Mouse (Mus musculus) left cerebral cortex, adult 18-20 months (tissue): ENCODE results near the gene Selp. TPM values are rescaled to one million over a fixed set of nuclear protein-coding genes. Genes with fewer than 3 reads are reported as not detected.

ENCODE experiments used
- DNase-seq, 2 experiments: peaks; one replicate each; pipeline ENCODE4 v3.0.0; 2021 to 2022; ENCODE audit warnings: low spot score in 2 of 2, mixed read lengths in 1 of 2
- total RNA-seq, 2 experiments: library from RNA; stranded (reverse); gene quantifications; 2 replicates each; pipeline ENCODE4 v1.2.3; 2021

The Selp gene
- total RNA-seq, 2 experiments from 2014 or later = not detected

DNA sequence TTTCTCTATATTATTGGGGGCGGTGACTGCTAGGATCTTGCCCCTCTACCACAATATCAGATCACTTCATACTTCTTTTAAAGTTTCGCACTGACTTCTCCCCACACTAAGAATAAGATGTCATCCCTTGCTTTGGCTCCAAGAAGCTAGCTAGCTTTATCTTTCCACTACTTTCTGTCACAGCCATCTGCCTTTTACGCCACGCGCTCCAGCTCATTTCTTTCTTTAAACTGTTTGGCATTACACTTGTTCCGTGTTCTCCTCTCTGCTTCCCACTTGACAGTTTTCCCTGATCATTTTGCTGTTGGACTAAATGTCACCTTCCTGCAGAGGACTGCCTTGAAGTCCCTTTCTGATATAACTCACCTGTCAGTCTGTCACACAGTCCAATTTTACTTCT lies 2.8 kb downstream of the Selp start:
- no peak for DNase-seq

DNA sequence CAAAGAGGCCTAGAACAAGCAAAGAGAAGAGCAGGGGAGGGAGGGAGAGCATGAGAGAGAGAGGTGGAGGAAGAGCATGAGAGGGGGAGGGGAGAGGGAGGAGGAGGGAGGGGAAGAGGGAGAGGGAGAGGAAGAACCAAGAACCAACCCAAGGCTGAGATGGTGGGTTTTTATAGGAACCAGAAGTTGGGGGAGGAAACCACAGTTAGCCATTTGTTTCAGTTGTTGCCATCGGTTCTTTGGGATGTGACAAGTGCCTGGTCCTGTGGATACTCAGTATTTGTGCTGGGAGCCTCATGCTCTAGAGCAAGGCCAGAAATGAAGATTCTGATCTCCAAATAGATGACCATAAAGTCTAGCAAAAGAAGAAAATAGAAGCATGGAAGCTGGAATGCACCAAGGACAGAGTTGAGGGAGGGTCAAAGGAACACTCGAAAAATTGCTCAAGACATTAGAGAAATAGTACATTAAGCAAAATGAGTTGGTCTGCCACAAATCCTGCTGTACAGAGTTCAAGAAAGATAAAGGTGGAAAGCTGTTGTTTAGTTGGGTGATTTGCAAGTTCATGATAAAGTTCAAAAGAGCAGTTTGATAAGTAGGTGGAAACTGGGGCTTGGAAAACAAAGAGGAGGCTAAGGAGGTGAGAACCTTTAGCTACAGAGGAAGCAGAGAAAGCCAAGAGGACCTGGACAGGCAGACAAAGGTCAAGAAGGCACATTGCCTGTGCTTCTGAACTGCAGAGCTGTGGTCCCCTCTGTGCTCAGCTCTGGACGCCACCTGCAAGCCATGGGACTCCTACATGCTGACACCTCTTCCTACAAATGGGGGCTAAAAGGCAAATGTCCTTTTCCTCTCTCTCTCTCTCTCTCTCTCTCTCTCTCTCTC lies 5.1 kb downstream of the Selp start:
- no peak for DNase-seq

DNA sequence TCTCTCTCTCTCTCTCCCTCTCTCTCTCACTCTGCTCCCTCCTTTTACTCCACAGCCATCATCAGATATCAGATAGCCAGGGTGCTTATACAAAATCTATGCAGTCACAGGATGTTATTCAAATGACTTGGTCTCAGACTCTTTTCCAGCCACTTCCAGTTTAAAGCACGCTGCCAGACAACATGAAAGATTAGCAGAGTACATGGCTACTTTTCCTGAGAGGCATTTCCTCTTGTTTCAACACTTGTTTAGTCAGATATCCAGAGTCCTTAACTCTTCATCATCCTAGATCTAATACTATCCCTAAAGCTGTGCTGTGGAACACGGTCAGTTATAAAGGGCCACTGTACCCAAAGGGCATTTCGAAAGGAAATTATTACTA lies 5.7 kb downstream of the Selp start:
- DNase-seq = no peak

DNA sequence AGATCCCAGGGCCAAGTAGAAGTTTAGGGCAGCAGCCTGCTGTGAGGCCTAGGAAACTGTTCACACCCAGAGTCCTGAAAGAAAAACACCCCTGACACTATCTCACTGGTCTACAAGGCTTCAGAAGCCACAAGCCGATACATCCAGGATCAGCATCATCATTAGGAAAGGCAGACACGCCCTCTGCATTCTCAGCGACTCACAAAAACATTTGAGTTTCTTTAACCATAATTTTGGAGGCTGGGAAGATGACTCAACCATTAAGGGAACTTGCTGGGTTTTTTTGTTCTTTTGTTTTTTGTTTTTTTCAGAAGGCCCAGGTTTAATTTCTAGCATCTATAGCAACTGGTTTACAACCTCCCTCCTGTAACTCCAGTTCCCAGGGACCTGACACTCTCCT lies 8.8 kb downstream of the Selp start:
- DNase-seq = no peak

DNA sequence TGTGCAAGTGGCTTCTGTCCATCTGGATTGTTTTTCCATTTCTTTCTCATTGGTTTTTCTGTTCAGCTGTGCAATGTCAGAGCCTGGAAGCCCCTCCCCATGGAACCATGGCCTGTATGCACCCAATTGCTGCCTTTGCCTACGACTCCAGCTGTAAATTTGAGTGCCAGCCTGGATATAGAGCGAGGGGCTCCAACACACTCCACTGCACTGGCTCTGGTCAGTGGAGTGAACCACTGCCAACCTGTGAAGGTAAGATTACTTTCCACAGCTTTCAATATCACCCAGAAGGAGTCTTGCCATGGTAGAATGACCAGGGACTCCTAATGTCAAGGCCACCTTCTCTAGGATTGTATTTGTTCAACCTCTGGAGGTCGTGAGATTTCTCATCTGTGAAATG lies 14.9 kb downstream of the Selp start:
- no peak for DNase-seq

DNA sequence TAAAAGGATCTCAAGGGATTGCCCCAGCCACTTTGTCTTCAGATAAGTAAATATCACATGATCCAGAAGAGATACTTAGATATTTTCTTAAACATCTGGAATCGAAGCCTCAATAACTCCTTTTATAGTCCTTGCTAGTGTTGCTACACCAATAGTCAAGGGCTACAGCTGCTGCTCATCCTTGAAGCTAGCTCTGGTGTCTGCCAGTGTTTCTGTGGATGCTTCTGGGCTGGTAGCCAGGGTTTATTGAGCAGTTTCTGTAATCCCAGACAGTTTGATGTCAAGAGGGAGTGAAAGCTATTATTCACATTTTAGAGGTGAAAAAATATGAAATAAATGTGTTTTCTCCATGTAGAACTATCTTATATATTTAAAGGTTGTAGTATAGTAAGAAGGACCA lies 17.5 kb downstream of the Selp start:
- no peak for DNase-seq

DNA sequence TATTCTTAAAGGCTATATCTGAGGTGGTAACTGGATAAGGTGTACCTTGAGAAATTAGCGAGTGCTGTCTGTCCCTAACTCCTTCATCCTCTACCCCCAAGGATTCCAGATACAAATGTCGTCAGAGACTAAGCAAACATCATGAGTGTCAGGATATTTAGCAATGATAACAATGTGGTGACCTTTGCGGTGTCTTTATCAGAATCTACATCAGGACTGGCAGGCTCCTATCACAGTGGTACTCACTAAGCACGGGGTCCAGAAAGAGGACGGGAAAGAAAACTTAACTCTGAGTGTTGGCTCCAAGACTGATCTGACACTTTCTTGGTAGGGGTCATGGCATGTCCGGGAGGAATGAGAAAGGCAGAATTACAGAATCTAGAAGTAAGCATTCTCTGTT lies 19.0 kb downstream of the Selp start:
- DNase-seq = no peak

DNA sequence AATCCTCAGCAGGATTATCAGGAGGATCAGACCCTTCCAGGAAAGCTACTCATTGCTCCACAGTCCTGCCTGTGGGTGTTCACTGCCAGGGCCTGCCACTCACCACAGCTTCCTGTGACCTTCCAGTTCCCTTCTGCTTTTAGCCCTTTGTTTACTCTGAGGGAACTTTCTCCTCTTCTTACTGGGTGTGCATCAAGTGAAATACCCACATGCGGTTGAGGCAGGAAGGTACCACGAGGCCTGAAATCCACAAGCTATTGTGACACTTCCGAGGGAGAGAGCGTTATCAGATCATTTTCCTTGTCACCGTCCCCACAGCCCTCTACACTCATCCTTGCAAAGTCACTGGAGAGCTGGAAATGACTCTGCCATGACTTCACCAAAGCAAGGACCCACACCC lies 20.3 kb downstream of the Selp start:
- no peak for DNase-seq

DNA sequence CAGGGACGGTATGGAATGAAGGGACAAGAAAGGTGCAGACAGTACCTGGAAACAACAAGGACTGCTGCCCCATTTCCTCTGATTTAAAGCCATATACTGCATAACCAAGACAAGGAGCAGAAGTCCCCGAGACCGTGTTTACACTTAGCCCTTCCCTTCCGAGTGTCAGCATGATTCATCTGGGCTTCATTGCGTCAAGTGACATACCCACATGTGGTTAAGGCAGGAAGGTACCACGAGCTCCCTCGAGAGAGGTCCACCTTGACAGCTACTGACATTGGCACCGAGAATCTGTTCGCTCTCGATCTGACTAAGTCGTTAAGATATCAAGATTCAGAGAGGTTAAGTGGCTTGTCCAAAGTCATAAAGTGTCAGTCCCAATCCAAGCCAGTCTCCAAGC lies 20.9 kb downstream of the Selp start:
- DNase-seq = no peak

DNA sequence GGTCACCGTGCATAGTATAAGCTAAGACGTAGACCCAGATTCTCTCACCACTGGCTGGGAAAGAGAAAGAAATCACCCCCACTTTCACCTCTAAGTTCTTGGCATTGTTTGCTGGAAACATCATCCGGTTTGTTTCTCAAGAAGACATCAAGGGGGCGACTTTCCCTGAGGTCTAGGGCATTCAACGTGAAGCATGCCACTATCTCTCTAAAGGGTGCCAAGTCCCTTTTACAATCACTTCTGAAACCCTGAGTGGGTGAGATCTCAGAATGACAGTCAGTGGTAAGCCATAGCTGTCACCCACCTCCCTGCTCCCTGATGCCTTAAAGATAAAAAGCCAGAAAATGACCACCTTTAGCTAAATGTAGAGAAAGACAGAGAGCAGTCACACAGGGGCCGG lies 21.6 kb downstream of the Selp start:
- DNase-seq = no peak

DNA sequence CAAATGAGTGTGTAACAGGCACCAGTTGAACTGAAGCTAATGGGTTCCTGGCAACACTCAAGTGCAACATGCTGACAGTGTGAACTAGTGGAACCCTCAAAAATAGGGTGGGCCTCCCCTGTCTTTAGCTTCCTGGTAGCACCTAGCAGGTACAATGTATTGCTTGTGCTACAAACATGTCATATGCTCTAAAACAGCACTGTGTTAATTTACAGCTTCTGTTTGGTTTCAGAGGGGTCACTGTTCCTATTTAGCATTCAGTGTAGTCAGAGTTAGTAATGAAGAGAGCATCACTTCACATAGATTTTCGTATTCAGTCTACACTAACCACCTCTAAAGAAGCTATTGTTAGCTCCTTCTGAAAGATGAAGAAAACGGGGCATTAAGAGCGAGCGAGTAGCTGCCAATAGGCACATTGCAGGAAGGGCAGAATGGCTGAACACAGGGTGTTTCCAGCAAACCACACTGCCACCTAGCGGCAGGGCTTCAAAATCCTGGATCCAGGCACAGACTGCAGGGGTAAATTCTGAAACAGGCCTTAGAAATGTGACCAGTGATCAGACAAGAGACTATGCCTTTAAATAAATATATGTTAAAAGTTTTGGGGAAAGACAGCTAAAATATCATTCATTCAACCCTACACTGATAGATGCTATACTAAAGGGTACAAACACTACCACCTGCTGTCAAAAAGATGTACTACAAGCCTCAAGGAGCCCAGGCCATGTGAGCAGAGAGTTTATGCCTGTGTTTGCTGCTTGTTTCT lies 23.5 kb downstream of the Selp start:
- DNase-seq = peak; percentile 70 to 85

DNA sequence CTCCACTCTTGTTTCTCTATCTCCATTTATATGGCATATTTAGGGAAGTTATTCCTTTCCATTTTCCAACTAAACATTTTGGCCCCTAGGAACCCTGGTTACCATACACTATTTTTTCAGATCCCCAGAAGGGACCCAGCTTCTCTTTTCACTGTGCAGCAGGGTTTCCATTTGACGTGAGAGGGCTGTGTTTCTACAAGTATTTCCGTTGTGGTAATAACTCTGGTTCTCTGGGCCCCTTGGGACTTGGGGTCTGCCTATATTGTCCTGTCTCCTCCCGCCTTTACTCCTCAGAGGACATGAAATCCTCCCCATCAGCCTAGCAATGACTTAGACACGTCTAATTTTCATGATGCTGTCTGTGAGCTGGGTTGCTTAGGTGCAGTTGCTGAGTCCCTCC lies 24.4 kb downstream of the Selp start:
- no peak for DNase-seq

DNA sequence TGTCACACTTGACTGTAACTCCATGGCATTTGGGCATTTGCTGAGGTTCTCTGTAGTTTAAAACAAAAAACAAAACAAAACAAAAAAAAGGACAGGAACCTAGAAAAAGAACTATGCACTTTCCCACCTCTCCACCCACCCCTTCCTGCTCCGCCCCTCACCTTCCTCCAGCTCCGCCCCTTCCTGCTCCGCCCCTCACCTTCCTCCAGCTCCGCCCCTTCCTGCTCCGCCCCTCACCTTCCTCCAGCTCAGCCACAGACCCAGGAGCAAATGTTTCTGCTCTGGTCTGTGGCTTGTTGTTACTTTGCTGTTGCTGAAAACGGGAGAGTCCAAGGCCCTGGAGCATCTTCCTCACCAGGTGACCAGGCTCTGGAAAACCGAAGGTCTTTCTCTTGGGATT lies 34.0 kb downstream of the Selp start:
- DNase-seq = no peak

DNA sequence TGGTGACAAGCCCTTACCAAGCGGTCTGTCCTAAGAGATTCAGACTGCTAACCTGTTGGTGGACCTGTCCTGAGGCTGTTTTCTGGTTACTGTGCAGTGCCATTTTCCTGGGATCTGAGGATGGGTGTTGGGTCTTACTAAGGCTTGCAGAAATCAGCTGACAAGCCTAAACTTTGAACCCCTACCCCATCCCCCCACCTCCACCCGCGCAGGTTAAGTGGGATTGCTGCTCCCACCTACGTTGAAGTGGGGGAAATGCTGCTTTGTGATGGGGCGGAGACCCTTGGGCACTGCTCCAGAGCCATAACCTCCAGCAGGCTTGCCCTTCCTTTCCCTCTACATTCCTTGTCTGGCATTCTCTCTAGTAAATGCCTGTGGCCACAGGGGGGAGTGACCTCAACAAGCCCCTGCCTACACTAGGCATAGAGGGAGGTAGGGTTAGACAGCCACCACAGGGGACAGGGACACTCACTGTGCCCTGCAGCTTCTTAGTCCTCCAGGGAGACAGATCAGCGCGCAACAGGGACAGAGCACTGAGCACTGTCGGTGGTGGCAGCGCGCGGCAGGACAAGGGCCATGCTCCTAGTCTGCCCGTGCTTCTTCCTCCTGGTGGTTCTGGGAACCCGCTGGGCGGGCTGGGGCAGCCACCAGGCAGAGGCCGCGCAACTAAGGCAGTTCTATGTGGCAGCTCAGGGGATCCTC lies 36.5 kb downstream of the Selp start, which contains the start of gene F5:
Gene F5, plus strand, starts transcription at position 452 of the 702 bp plus-strand sequence.
- DNase-seq = no peak

DNA sequence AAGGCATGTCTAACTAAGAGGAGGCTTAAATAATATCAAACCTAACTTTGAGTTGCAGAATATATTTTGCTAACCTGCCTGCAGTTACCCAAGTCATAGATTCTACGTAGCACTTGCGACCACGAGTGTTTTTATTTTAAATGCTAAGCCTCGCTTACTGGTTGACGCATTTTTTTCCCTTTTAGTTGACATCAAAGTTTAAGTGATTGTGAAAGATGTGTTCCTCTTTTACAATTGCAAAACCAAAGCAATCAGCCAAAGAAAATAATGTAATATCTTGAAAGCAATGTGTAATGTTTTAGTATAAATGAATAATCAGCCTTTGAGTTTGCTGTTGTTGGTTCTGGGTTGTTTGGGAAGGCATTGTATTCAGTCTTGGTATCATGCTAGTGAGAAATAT lies 37.8 kb downstream of the Selp start:
- DNase-seq = no peak

DNA sequence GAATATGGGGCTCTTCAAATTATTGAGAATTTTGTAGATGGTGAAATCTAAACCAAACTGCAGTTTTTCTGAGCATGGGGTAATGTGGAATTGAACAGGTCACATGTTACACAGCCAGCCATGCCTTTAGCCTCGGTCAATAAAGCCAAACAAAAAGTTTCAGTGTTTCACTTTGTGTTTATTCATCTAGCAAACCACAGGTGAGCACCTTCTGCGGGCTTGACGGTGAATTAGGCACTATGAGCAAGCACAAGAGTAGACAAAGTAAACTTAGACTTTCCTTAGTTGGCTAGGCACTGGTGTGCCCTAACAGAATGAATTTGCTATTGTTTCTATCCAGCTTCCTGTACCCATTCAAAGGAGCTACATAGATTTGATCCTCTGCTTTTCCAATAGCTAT lies 39.9 kb downstream of the Selp start:
- DNase-seq = no peak

DNA sequence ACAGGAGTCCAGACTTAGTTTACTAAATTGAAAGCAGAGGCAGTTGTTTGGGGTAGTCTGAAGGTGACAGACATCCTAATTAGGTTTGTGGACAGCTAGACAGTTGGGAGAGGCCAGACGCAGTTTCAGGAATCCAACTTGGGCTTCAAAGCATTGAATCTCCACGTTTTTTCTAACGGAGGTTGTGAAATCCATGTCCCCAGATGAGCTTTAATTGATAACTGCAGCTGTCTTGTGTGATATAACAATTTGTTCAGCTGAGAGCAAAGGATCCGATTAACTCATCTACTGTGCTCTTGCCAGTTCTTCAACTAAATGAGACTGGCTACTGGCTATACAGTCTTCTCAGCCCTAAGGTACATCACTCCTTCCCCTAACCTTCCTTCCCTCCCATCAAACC lies 43.5 kb downstream of the Selp start:
- no peak for DNase-seq

DNA sequence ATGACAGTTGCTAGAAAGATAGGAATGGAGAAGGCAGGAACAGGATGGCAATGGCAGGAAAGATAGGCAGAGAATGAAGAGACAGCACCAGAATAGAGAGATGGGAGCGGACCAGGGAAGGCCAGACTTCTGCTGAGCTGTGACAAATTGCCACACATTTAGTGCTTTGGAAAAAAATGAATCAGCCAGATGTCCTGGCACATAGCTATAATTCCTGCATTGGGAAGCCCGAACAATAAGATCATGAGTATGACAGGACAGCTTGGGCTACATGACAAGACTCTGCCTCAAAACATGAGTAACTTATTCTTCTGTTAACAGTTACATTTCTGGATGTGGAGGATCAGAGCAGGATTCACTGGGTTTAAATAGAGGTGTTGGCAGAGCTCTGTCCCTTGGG lies 44.7 kb downstream of the Selp start:
- DNase-seq = no peak

DNA sequence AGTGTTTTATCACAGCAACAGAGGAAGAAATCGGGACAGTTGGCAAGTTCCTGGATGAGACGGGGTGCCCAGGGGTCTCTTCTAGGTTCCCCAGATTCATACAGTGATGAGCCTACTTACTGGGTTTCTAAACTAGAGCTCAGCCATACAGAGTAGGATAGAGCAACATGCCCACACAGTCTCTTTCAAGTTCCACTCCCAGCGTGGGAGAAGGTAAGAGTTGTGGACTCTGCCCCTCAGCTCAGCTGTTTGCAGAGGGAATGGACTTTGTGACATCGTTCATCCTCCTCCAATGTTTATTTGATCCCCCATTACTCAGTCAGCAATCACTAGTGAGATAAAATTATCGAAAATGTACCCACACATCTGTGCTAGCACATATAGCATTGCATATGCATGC lies 47.7 kb downstream of the Selp start:
- no peak for DNase-seq

DNA sequence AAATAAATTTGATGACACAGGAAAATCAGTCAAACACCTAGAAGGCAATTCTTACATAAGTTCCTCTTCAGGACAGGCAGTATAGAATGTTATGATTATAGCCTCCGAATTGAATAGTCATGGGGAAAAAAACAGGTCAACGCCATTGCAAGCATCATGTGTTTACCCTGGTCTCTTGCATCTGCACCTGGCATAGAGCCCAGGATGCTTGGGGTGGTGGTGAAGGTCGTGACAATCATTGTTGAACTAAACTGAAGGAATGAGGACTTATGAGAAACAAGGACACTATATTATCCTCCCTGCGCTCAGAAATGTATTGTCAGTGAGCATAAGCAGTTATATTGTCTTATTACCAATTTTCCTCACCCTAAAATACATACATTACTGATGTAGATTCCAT lies 53.8 kb downstream of the Selp start:
- no peak for DNase-seq

DNA sequence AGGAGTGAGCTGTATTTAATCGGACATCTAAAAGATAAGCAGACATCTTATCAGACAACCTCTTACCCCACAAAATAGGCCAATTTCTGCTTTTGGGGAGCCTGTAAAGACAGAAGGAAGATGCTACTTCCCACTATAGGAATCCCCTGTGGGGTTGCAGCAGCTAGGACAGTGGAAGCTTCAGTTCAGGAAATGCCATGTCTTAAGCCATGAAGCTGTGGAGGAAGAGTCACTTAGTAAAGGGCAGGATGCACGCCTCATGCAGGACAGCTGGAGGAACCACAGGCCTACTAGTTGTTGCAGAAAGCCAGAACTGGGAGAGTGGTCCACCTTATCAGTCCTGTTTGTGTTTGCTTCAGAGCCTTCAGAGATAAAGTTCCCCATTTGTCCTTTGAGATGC lies 55.4 kb downstream of the Selp start:
- no peak for DNase-seq

DNA sequence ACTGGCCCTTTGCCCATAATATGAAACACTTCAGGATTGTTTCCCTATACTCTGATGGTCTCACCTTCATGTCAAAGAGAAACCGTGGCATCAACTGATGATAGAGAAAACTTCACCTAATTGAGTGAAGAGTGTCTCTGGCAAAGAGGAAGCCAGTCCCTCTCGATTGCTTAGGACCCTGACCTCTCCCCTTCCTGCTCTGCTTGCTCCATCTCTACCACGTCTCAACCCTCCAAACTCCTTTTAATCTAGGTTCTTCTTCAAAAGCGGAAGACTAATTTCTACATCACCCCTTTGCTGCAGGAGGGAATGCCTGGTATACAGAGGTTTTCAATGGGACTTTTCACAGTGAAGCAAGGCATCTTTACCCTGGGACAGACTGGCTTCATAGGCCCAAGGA lies 58.1 kb downstream of the Selp start:
- no peak for DNase-seq
